Mouse (Mus musculus): ENCODE measurements at regions not wholly inside any gene's neighbourhood (a gene's known extent, or its start where the extent isn't known, plus 50 kb on each side); places are given as distances from the start of the nearest gene placed in this dataset.

DNA sequence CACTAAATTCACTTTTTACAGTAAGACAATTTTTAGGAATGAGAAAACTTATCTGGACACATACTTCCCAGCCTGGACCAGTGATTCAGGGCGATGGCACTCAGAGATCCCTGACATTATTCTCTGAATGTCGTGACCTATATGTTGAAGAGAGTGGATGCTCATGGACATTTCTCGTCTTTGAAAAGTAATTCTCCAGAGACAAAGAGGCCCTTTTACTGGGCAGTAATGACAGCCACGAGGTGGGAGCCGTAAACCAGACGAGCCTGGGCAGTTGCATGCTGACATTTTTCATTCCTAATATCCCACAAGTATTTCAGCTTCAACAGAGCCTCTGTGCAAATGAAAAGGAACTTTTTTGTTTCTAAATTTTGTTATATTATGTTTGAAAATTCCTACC lies 1041.3 kb downstream of the Slc22a22 start:
- no peak for TF ChIP-seq POLR2A (IDR thresholded peaks at IDR 0.05; ENCODE audit: control insufficient read depth, low read depth, low read length)
- no peak for TF ChIP-seq CTCF (IDR thresholded peaks at IDR 0.05; ENCODE audit: control insufficient read depth, insufficient read depth, insufficient replicate concordance, low read depth, low read length)

All from testis, adult 2 months (tissue).